Mouse (Mus musculus): ENCODE measurements around the gene Slc16a4. TPM values are rescaled to one million over a fixed set of nuclear protein-coding genes. Genes with fewer than 3 reads are reported as not detected.

Slc16a4 gene
- 4.0 and 4.7 TPM in 2 replicates for polyA plus RNA-seq (2015; fragmentation: Nextera tagmentation; extraction: Ambion mirVana)

DNA sequence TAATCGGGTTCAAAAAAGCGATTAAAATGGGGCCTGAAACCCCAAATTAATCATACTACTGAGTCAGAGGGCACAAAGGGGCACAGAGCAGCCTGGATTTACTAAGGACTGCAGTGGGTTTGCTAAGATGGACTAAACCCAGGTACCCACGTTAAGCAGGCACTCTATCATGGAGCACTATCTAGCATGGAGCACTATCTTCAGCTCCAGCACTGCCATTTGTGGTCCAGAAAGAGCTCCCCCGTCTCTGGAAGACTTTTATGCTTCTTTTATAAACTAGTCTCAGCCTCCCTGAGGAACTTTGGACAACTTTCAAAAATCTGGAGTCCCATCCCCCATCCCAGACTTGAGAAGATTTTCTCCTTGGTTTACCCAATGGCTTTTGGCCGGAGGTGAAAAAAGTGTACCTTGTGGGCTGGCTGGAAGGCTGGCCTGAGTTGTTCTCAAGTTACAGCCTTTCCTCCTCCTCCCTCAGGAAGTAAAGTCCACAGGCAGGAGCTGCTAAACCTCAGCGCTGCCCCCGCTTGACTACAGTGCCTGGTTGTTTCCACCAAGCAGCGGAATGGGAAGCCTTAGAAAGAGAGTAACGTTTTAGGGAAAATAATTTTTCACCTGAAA, at the start of gene Slc16a4:
Gene Slc16a4 (plus strand): TSS at position 467 of the 618 bp plus-strand sequence.
- WGBS, result 19% methylated on average over 9 of the region's 9 CpGs
- Histone ChIP-seq H3K4me2 (replicated peaks) (0 out of 2 replicates have a peak within 1 kb of the TSS, but pooled peaks have one; percentile 15), H3K36me3 (0 out of 2 replicates have a peak, but pooled peaks cover 3% of the 10 kb centered on the region), H3K9me3 (replicated peaks) (no peaks in the 10 kb centered on the region), H3K9ac (no peak within 1 kb of the TSS), H3K27me3 (no peaks in the 10 kb centered on the region), H3K4me1 (peaks cover 4% of the 10 kb centered on the region; the same call in 1 of the 2 replicates), H3K27ac (replicated peaks) (peak within 1 kb of the TSS; percentile 66; the same call in 1 of the 2 replicates), H3K4me3 (replicated peaks) (no peak within 1 kb of the TSS)
- peak; percentile 84 for ATAC-seq (ENCODE audit: insufficient number of reproducible peaks, low FRiP score, low TSS enrichment, low read depth)

DNA sequence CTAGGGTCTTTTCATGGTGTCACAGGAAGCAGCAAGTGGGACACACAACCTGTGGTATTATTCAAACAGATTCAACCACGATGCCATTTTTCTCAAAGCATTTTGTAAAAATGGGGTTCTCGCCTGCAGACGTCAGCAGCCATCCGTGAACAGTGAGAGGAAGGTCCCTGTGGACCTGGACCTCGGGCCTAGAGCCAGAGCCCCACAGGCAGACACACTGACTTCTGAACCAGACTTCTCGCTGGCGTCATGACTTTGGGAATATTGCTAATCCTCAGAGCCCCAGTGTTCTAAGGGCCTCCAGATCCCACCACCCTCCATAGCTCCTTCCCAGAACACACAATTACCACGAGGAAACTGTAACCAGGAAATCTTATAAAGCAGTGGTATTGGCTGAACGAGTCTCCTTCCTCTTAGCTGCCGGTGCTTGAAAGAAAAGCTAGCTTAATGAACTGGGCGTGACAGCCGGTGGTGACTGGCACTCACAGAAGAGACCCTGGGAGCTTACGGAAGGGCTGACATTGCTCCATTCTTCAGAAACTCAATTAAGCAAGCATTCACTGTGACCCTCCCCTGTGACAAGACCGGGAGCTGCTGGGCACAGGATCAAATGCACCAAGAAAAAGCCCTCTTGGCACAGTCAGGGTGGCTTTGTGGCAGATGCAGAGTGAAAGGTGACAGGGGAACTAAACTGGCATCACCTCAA, 49.5 kb upstream of the Slc16a4 start:
- no peak overlapping the region for H3K27ac ChIP-seq (replicated peaks)
- H3K4me1 ChIP-seq, result no peaks in the 10 kb centered on the region
- no peaks in the 10 kb centered on the region for H3K36me3 ChIP-seq
- H3K9me3 ChIP-seq (replicated peaks), result no peaks in the 10 kb centered on the region
- no peak overlapping the region for H3K4me2 ChIP-seq (replicated peaks)
- no peak overlapping the region for H3K4me3 ChIP-seq (replicated peaks)
- H3K9ac ChIP-seq, result no peak overlapping the region
- no peaks in the 10 kb centered on the region for H3K27me3 ChIP-seq
- ATAC-seq (ENCODE audit: insufficient number of reproducible peaks, low FRiP score, low TSS enrichment, low read depth), result no peak
- 40% methylated on average over 14 of the region's 14 CpGs for WGBS

DNA sequence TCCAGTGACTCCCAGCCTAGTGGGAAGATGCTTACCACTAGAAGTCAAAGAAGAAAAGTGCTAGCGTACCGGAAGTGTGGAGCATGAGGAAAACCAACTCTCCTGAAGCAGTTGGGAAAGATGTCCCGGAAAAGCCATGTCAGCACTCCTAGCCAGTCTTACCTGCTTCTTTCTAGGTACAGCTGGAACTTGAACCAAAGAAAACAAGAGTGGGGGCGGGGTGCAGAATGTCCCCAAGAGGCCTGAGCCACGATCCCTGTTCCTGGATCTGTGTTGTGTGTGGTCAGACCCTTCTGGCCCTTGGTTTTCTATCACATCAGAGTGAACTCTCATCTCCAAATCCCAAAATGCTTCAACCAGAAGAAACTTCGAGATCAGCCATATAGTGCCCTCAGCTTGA, 44.2 kb upstream of the Slc16a4 start:
- Histone ChIP-seq H3K27ac (replicated peaks) (no peak overlapping the region), H3K4me3 (replicated peaks) (no peak overlapping the region), H3K27me3 (no peaks in the 10 kb centered on the region), H3K4me2 (replicated peaks) (no peak overlapping the region), H3K36me3 (no peaks in the 10 kb centered on the region), H3K4me1 (peaks cover 3% of the 10 kb centered on the region; the same call in 1 of the 2 replicates), H3K9ac (no peak overlapping the region), H3K9me3 (replicated peaks) (no peaks in the 10 kb centered on the region)
- WGBS, result 70% methylated on average over 6 of the region's 6 CpGs
- no peak for ATAC-seq (ENCODE audit: insufficient number of reproducible peaks, low FRiP score, low TSS enrichment, low read depth)

DNA sequence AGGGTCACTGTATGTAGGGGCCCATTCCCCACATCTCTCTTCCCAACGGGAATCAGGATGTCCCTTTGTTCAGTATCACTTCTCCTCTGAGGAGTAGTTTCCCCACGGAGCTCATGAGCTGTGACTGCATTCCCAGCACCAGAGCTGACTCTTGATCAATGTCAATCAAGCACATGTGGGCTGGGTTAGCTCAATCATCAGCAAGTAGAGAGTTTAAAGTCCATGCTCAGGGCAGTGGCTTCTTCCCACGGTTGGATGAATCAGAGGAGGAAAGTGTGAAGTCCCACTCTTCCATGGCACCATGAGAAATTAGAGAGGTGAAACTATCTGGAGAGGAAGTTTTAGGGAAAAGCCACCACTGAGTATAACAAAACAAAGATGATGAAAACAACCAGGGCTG, 42.0 kb upstream of the Slc16a4 start:
- no peak for ATAC-seq (ENCODE audit: insufficient number of reproducible peaks, low FRiP score, low TSS enrichment, low read depth)

DNA sequence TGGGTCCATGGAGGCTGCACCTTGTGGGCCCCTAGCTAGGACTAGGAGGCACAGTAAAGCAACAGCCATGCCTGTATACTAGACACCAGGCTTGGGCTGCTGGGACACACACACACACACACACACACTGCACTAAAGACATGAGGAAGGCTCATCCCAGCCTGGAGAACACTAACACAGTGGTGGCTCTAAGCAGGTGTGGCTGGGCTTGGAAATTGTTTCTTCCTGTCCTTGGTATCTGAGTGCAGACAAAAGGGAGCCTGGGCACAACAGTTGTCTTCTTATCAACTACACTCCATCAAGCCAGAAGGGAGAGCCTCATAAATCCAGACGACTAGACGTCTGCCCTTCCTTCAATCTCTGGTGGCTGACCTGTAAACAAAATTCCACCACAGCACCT, 40.7 kb upstream of the Slc16a4 start:
- Histone ChIP-seq H3K9ac (no peak overlapping the region), H3K4me1 (peaks cover 3% of the 10 kb centered on the region; the same call in 1 of the 2 replicates), H3K27ac (replicated peaks) (no peak overlapping the region), H3K4me2 (replicated peaks) (no peak overlapping the region), H3K4me3 (replicated peaks) (no peak overlapping the region), H3K9me3 (replicated peaks) (no peaks in the 10 kb centered on the region), H3K27me3 (no peaks in the 10 kb centered on the region), H3K36me3 (no peaks in the 10 kb centered on the region)
- ATAC-seq (ENCODE audit: insufficient number of reproducible peaks, low FRiP score, low TSS enrichment, low read depth), result no peak
- WGBS, result 62% methylated on average over 2 of the region's 2 CpGs

More for the DNA sequence above, 42.0 kb upstream of the Slc16a4 start:
- Histone ChIP-seq H3K9me3 (replicated peaks) (no peaks in the 10 kb centered on the region), H3K9ac (no peak overlapping the region), H3K36me3 (no peaks in the 10 kb centered on the region), H3K4me3 (replicated peaks) (no peak overlapping the region), H3K27me3 (no peaks in the 10 kb centered on the region), H3K4me2 (replicated peaks) (no peak overlapping the region), H3K4me1 (peaks cover 3% of the 10 kb centered on the region; the same call in 1 of the 2 replicates), H3K27ac (replicated peaks) (no peak overlapping the region)
- WGBS, result 48% methylated on average over 3 of the region's 3 CpGs

DNA sequence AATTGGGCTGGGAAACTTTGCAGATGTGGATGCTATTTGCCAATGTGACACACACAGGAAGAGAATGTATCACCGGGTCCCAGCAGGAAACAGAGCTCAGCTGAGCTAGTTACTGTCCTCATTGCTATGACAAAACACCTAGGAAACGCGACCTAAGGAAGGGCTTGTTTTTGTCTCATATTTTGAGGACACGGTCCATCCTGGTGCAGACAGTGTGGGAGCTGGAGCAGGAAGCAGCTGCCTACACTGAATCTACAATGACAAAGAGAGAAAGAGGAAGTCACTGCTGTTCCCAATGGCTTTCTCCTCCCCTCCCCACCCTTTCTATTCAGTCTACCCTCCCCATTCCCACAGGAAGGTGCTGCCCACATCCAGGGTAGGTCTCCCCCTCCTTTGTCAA, 39.0 kb upstream of the Slc16a4 start:
- Histone ChIP-seq H3K27ac (replicated peaks) (no peak overlapping the region), H3K36me3 (no peaks in the 10 kb centered on the region), H3K4me1 (peaks cover 3% of the 10 kb centered on the region; the same call in 1 of the 2 replicates), H3K4me3 (replicated peaks) (no peak overlapping the region), H3K27me3 (no peaks in the 10 kb centered on the region), H3K4me2 (replicated peaks) (no peak overlapping the region), H3K9ac (no peak overlapping the region), H3K9me3 (replicated peaks) (no peaks in the 10 kb centered on the region)
- no peak for ATAC-seq (ENCODE audit: insufficient number of reproducible peaks, low FRiP score, low TSS enrichment, low read depth)
- 71% methylated on average over 4 of the region's 4 CpGs for WGBS

DNA sequence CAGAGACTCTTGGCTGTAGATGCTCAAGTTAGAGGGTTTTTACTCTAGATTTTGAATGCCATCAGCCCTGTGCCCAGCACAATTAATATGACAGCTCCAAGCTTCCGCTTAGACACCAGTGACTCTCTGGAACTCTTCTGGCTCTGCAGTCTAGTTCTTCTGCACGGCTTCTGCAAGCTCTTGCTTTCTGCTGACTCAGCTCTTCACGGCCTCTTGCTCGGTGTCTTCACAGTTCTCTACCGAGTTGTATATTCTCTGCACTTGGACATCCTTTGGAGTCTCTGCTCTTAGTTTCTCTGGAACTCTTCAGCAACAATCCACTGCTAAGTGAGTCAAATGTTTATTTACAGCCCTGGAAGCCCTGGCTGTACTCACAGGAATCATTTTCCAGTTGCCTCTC, 37.1 kb upstream of the Slc16a4 start:
- H3K9ac ChIP-seq, result no peak overlapping the region
- no peak for ATAC-seq (ENCODE audit: insufficient number of reproducible peaks, low FRiP score, low TSS enrichment, low read depth)
- H3K4me2 ChIP-seq (replicated peaks), result no peak overlapping the region
- no peaks in the 10 kb centered on the region for H3K4me1 ChIP-seq
- no peak overlapping the region for H3K4me3 ChIP-seq (replicated peaks)
- no peaks in the 10 kb centered on the region for H3K9me3 ChIP-seq (replicated peaks)
- no peak overlapping the region for H3K27ac ChIP-seq (replicated peaks)
- no peaks in the 10 kb centered on the region for H3K27me3 ChIP-seq
- 83% methylated on average over 5 of the region's 5 CpGs for WGBS
- H3K36me3 ChIP-seq, result no peaks in the 10 kb centered on the region

DNA sequence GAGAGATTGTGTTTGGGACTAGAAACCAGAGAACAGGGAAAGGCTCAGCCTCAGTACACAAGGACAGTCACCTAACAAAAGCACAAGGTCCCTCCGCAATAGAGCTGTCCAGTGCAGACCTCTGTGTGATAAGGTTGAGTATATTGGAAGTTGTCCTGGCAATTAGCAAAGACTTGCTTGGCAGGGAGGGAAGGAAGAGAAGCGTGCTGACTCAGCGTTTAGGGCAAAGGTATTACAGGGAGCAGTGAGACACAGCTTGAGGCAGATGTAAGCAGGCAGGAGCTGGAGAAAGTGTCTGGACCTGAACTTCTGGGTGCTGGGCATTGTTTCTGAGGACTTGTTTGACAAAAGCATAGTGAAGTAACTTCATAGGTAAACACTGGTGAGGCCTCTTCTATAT, 35.0 kb upstream of the Slc16a4 start:
- H3K9ac ChIP-seq, result no peak overlapping the region
- no peaks in the 10 kb centered on the region for H3K9me3 ChIP-seq (replicated peaks)
- H3K27me3 ChIP-seq, result no peaks in the 10 kb centered on the region
- no peaks in the 10 kb centered on the region for H3K36me3 ChIP-seq
- WGBS, result 88% methylated on average over 3 of the region's 3 CpGs
- H3K27ac ChIP-seq (replicated peaks), result no peak overlapping the region
- peaks cover 4% of the 10 kb centered on the region; the same call in 1 of the 2 replicates for H3K4me1 ChIP-seq
- H3K4me2 ChIP-seq (replicated peaks), result no peak overlapping the region
- no peak for ATAC-seq (ENCODE audit: insufficient number of reproducible peaks, low FRiP score, low TSS enrichment, low read depth)
- no peak overlapping the region for H3K4me3 ChIP-seq (replicated peaks)

DNA sequence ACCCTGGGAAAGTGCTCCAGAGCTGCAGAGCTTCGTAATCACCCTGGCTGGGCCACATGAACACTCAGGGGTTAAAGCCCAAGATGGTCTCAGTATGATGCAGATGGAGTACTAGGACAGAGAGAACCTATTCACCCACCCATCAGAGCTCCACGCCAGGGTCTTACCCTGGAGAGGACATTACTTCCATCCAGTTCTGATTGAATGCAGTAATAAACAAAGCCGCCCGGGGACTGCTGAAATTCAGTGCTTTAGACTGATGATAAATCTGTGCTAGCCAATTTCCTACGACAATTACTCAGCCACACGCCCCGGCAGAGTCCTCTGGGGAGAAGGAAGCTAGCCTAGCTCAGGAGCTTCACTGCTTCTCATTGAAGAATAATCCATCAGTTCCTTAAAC, 34.3 kb upstream of the Slc16a4 start:
- H3K36me3 ChIP-seq, result no peaks in the 10 kb centered on the region
- no peak overlapping the region for H3K9ac ChIP-seq
- H3K27me3 ChIP-seq, result no peaks in the 10 kb centered on the region
- no peak for ATAC-seq (ENCODE audit: insufficient number of reproducible peaks, low FRiP score, low TSS enrichment, low read depth)
- 70% methylated on average over 7 of the region's 7 CpGs for WGBS
- no peak overlapping the region for H3K4me2 ChIP-seq (replicated peaks)
- peaks cover 8% of the 10 kb centered on the region; the same call in 1 of the 2 replicates for H3K4me1 ChIP-seq
- H3K9me3 ChIP-seq (replicated peaks), result no peaks in the 10 kb centered on the region
- no peak overlapping the region for H3K27ac ChIP-seq (replicated peaks)
- H3K4me3 ChIP-seq (replicated peaks), result no peak overlapping the region

DNA sequence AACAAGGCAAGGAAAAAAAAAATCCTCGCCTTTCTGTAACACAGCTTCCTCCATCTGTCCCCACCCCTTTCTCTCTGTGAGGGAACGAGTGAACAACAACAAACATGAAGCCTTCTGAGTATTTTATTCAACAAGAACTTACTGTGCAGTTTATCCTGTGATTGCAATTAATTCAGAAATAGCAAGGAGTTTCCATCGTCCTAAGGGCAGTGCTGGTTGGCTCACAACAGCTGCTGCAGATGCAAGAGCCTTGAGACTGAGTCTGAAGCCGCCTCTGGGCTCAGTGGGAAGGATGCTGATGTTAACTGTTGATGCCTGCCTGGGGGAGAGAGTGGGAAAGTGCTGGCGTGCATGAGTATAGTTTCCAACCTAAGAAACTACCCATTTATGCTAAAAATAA, 33.1 kb upstream of the Slc16a4 start:
- H3K9ac ChIP-seq, result no peak overlapping the region
- no peak for ATAC-seq (ENCODE audit: insufficient number of reproducible peaks, low FRiP score, low TSS enrichment, low read depth)

DNA sequence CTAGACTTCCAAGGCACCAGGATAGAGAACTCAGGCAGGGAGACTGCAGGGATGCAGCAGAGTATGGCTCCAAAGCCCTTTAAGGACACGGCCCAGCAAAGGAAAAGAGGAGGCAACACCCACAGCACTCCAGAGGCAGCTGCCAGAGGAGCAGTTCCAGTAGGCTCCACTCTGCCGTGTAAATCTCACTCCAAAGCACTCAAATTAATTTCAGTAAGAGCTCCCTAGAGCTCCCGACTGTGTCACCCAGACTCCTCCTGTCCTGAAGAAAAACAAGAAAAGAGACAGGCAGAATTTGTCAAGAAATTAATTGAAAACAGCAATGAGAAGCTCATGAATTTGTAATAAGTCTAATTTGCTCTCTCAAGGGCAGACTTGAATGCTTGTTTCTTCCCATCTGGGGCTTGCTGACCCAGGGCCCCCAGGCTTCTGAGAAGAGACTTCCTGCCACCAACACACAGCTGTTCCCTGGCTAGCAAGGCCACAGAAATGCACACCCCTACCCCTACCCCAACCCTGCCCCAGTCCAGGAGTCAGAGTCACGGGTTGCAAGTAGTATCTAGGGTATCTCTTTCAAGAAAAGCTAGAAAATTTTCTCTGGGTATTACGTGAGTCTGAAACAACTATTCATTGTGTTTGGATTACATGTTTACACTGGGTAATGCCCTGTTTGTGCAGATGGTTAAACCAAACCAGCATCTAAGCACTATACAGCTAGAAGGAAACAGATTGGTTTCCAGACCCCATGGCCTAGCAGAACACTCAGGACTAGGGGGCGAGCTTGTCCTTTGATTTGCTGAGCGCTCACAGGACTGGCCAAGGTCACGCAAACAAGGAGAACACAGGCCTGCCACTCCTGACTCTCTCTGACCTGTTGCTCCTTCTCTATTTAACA, 29.8 kb upstream of the Slc16a4 start:
- Histone ChIP-seq H3K4me3 (replicated peaks) (no peak overlapping the region), H3K9me3 (replicated peaks) (no peaks in the 10 kb centered on the region), H3K36me3 (no peaks in the 10 kb centered on the region), H3K27ac (replicated peaks) (no peak overlapping the region), H3K4me1 (peaks cover 8% of the 10 kb centered on the region; the same call in 1 of the 2 replicates), H3K4me2 (replicated peaks) (no peak overlapping the region), H3K27me3 (no peaks in the 10 kb centered on the region), H3K9ac (no peak overlapping the region)
- ATAC-seq (ENCODE audit: insufficient number of reproducible peaks, low FRiP score, low TSS enrichment, low read depth), result no peak; the same call in 1 of the 2 replicates
- 33% methylated on average over 8 of the region's 8 CpGs for WGBS

More for the DNA sequence above, 33.1 kb upstream of the Slc16a4 start:
- Histone ChIP-seq H3K36me3 (no peaks in the 10 kb centered on the region), H3K4me1 (peaks cover 8% of the 10 kb centered on the region; the same call in 1 of the 2 replicates), H3K4me2 (replicated peaks) (no peak overlapping the region), H3K27ac (replicated peaks) (no peak overlapping the region), H3K27me3 (no peaks in the 10 kb centered on the region), H3K4me3 (replicated peaks) (no peak overlapping the region), H3K9me3 (replicated peaks) (no peaks in the 10 kb centered on the region)
- 36% methylated on average over 5 of the region's 5 CpGs for WGBS
